Mouse (Mus musculus) liver, adult 2 months (tissue): ENCODE measurements at regions not wholly inside any gene's neighbourhood (a gene's known extent, or its start where the extent isn't known, plus 50 kb on each side); places are given as distances from the start of the nearest gene placed in this dataset.

Experiments
- DNase-seq: peaks from one replicate; pipeline ENCODE4 v3.0.0-alpha.2; 2011; ENCODE audit warnings: low read depth, low spot score; ENCODE audit errors: extremely low read depth
- H3K27ac ChIP-seq: fragments of 200-500 bp; replicated peaks from 2 replicates; pipeline ENCODE4 v1.5.1; 2012; ENCODE audit warnings: low read depth, mild to moderate bottlenecking, control low read depth, inconsistent platforms, low read length; ENCODE audit not compliant: insufficient read depth
- H3K27me3 ChIP-seq: fragments of 200-500 bp; 2 replicates; pipeline ENCODE4 v1.6.1; 2012; ENCODE audit warnings: mild to moderate bottlenecking, moderate library complexity, low read length, inconsistent platforms; ENCODE audit not compliant: control insufficient read depth, insufficient read depth
- H3K36me3 ChIP-seq: fragments of 200-500 bp; 2 replicates; pipeline ENCODE4 v1.6.1; 2012; ENCODE audit warnings: low read length, inconsistent platforms; ENCODE audit not compliant: control insufficient read depth, insufficient read depth
- H3K4me1 ChIP-seq: fragments of 200-500 bp; 2 replicates; pipeline ENCODE4 v1.6.1; 2011; ENCODE audit warnings: low read length; ENCODE audit not compliant: control insufficient read depth, insufficient read depth
- H3K4me3 ChIP-seq: fragments of 200-500 bp; 2 replicates; pipeline ENCODE4 v1.5.1; 2011; ENCODE audit warnings: low read depth, mild to moderate bottlenecking, control low read depth, low read length, moderate library complexity; ENCODE audit not compliant: insufficient read depth
- H3K79me2 ChIP-seq: fragments of 200-500 bp; 2 replicates; pipeline ENCODE4 v1.6.1; 2012; ENCODE audit warnings: inconsistent platforms, mild to moderate bottlenecking, low read length, moderate library complexity; ENCODE audit not compliant: control insufficient read depth, insufficient read depth
- H3K9ac ChIP-seq: fragments of 200-500 bp; 2 replicates; pipeline ENCODE4 v1.6.1; 2012; ENCODE audit warnings: low read depth, mild to moderate bottlenecking, control low read depth, inconsistent platforms, low read length
- CTCF ChIP-seq: fragments of 200-500 bp; IDR thresholded peaks from 2 replicates; pipeline ENCODE4 v1.5.1; 2011; ENCODE audit warnings: low read depth, low read length, control low read depth
- POLR2A ChIP-seq: fragments of 200-500 bp; IDR thresholded peaks from 2 replicates; pipeline ENCODE4 v1.6.1; 2011; ENCODE audit warnings: low read length, control low read depth; ENCODE audit not compliant: insufficient read depth; ENCODE audit errors: extremely low read depth
- WGBS: fragments of 180-500 bp; shearing (Covaris S2); methylation state at CpG from one replicate; pipeline ENCODE4 v1.1.7; 2018; 5-methylcytosine and 5-hydroxymethylcytosine counted together

DNA sequence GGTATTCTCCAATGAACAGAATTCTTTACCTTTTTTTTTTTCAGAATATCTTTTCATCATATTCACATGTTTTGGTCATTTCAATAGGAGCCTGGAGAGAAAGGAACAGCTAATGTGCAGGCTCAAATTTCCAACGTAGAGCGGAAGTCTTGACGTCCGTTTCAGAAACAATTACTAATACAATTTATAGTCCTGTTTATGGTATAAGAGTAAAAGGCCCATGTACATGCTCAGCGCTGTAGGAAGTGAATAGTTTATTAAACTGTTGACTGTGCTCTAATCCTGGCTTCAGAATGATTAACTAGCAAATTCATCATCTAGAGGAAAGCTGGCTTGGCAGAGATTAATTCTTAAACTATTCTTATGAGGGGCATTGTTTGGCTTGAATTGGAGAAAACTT is 142.1 kb downstream of the Pik3r1 start:
- WGBS: 84% methylated on average over 5 of the region's 5 CpGs
- TF ChIP-seq CTCF (no peak), POLR2A (no peak)
- no peak overlapping the region for H3K9ac ChIP-seq
- H3K4me3 ChIP-seq: no peak overlapping the region
- DNase-seq: no peak
- H3K27ac ChIP-seq: no peak overlapping the region
- no peaks in the 10 kb centered on the region for H3K4me1 ChIP-seq
- H3K79me2 ChIP-seq: no peaks in the 10 kb centered on the region
- H3K36me3 ChIP-seq: no peaks in the 10 kb centered on the region
- H3K27me3 ChIP-seq: no peaks in the 10 kb centered on the region

GRCm38 (mm10) chr13:101624179-101624581 is 143.8 kb downstream of the Pik3r1 start:
- no peaks in the 10 kb centered on the region for H3K27me3 ChIP-seq
- WGBS: 67% methylated on average over 5 of the region's 5 CpGs
- TF ChIP-seq CTCF: no peak
- TF ChIP-seq POLR2A: no peak
- no peak for DNase-seq
- H3K4me3 ChIP-seq: no peak overlapping the region
- no peak overlapping the region for H3K9ac ChIP-seq
- no peak overlapping the region for H3K27ac ChIP-seq
- no peaks in the 10 kb centered on the region for H3K79me2 ChIP-seq
- no peaks in the 10 kb centered on the region for H3K36me3 ChIP-seq
- H3K4me1 ChIP-seq: no peaks in the 10 kb centered on the region

DNA sequence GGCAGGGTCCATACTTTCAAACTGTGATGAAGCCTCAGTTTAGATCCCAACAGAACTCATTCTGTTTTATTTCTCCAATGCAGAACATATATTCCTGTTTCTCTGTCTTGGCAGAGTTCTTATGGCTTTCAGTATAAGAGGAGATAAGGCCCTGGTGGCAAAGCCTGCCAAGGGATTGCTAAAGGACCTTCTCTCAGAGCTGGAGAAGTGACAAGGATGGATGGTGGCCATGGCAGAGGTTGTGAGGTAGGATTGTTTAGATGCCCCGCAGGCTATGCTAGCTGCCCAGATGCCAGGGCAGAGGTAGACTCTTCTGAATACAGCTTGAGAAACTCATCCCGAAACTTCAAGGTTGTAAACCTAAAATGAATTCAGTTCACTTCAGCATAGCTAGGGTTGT is 145.4 kb downstream of the Pik3r1 start:
- H3K79me2 ChIP-seq: no peaks in the 10 kb centered on the region

GRCm38 (mm10) chr13:101620660-101621059 is 147.4 kb downstream of the Pik3r1 start:
- H3K36me3 ChIP-seq: no peaks in the 10 kb centered on the region
- DNase-seq: no peak
- no peaks in the 10 kb centered on the region for H3K4me1 ChIP-seq
- no peaks in the 10 kb centered on the region for H3K27me3 ChIP-seq
- no peaks in the 10 kb centered on the region for H3K79me2 ChIP-seq
- no peak overlapping the region for H3K9ac ChIP-seq
- H3K27ac ChIP-seq: no peak overlapping the region
- WGBS: 79% methylated on average over 3 of the region's 3 CpGs
- no peak for TF ChIP-seq CTCF
- TF ChIP-seq POLR2A: no peak
- no peak overlapping the region for H3K4me3 ChIP-seq

More for the DNA sequence above, 145.4 kb downstream of the Pik3r1 start:
- H3K36me3 ChIP-seq: no peaks in the 10 kb centered on the region
- H3K4me1 ChIP-seq: no peaks in the 10 kb centered on the region
- H3K4me3 ChIP-seq: no peak overlapping the region
- no peak overlapping the region for H3K9ac ChIP-seq
- no peak overlapping the region for H3K27ac ChIP-seq
- no peak for DNase-seq
- 85% methylated on average over 2 of the region's 2 CpGs for WGBS
- H3K27me3 ChIP-seq: no peaks in the 10 kb centered on the region
- no peak for TF ChIP-seq CTCF
- no peak for TF ChIP-seq POLR2A

DNA sequence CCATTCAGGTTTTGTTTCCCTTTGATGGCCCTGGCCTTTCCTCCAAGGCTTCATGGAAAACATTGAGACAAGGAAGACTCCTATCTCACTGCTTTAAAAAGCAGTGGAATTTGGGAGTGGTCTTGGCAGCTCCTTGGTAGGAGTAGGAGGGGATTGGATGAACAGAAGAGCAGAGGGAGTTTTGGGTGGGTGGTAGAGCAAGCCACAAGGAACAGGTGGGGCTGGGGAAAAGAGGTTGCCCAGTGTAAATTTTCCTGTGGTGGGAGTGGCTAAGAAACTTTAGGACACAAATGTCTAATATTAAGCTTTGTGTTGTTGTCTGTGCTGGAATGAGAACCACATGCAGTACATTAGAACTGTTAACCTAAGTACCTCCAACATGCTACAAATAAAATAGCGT is 148.9 kb downstream of the Pik3r1 start:
- 89% methylated on average over 1 of the region's 1 CpGs for WGBS
- TF ChIP-seq POLR2A (no peak), CTCF (no peak)
- H3K79me2 ChIP-seq: no peaks in the 10 kb centered on the region
- no peak overlapping the region for H3K4me3 ChIP-seq
- DNase-seq: no peak
- no peaks in the 10 kb centered on the region for H3K27me3 ChIP-seq
- H3K9ac ChIP-seq: no peak overlapping the region
- no peaks in the 10 kb centered on the region for H3K36me3 ChIP-seq
- no peaks in the 10 kb centered on the region for H3K4me1 ChIP-seq
- no peak overlapping the region for H3K27ac ChIP-seq

DNA sequence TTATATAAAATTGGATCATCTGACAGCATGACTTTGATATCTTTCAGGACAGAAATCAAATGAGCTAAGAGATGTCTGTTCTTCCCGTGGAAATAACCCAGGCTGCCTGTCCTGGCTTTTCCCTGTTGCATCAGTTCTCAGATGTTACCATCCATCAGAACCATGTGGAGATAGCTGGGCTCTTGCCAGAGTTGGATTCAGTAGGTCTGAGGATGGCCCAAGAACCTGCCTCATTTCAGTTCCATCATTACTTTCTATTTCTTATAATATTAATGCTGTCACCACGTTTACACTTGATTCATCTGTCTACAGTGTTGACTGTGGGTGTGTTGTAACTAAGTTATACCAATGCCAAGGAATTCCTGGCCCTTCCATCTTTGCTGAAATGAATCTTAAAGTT is 155.2 kb downstream of the Pik3r1 start:
- H3K27ac ChIP-seq: no peak overlapping the region
- H3K36me3 ChIP-seq: no peaks in the 10 kb centered on the region
- no peaks in the 10 kb centered on the region for H3K79me2 ChIP-seq
- no peaks in the 10 kb centered on the region for H3K4me1 ChIP-seq
- H3K27me3 ChIP-seq: no peaks in the 10 kb centered on the region
- 63% methylated on average over 2 of the region's 2 CpGs for WGBS
- H3K4me3 ChIP-seq: no peak overlapping the region
- no peak for TF ChIP-seq POLR2A
- no peak for TF ChIP-seq CTCF
- no peak for DNase-seq
- H3K9ac ChIP-seq: no peak overlapping the region
